In genomic region chr12:74105811-74106513, GRCm38 (mm10) we compare ENCODE assay signal across 23 mouse cellular contexts.
DNase-seq lines count a peak whose midpoint lies in the region; ATAC-seq and TF ChIP-seq lines count a peak whose summit lies in the region.
"Had no signal": no experiment of that assay in that cellular context is flagged by ENCODE, and none has a peak within 500 bp of the region (broad histone marks: within the 10 kb centered on the region; RNA-seq: fewer than 3 reads in every experiment).

No protein-coding gene starts in this region.

- no peak overlapping the region for H3K9ac ChIP-seq in forebrain, embryonic 15.5 days (replicated peaks)
- no peak overlapping the region for H3K9ac ChIP-seq in midbrain, embryonic 13.5 days (replicated peaks)
- no peak overlapping the region for H3K9ac ChIP-seq in midbrain, embryonic 11.5 days (ENCODE audit: low read length)
- H3K9ac ChIP-seq in midbrain, postnatal 0 days (replicated peaks; ENCODE audit: low read length, poor library complexity, severe bottlenecking) = no peak overlapping the region
- H3K9ac ChIP-seq in neural tube, embryonic 15.5 days (replicated peaks) = no peak overlapping the region
- H3K9ac ChIP-seq: embryonic facial prominence, embryonic 12.5 days; heart, embryonic 15.5 days; liver, postnatal 0 days had no signal

- H3K4me2 ChIP-seq in forebrain, embryonic 15.5 days (replicated peaks) = no peak overlapping the region
- no peak overlapping the region for H3K4me2 ChIP-seq in midbrain, embryonic 13.5 days (replicated peaks)
- H3K4me2 ChIP-seq in midbrain, embryonic 11.5 days = no peak overlapping the region
- H3K4me2 ChIP-seq in midbrain, postnatal 0 days (ENCODE audit: low read depth, low read length, poor library complexity, severe bottlenecking) = no peak overlapping the region
- no peak overlapping the region for H3K4me2 ChIP-seq in neural tube, embryonic 15.5 days
- H3K4me2 ChIP-seq: embryonic facial prominence, embryonic 12.5 days; heart, embryonic 15.5 days had no signal

- peak; percentile 31; the same call in 1 of the 2 replicates for ATAC-seq in forebrain, embryonic 15.5 days (replicated peaks)
- no peak for ATAC-seq in midbrain, embryonic 13.5 days
- no peak for ATAC-seq in midbrain, embryonic 11.5 days (ENCODE audit: low FRiP score)
- peak; percentile 41; the same call in 1 of the 2 replicates for ATAC-seq in midbrain, postnatal 0 days (ENCODE audit: low FRiP score)
- ATAC-seq in neural tube, embryonic 15.5 days (ENCODE audit: low FRiP score) = no peak
- ATAC-seq: inflammation-experienced regulatory T-cells, adult 6 months; liver, postnatal 0 days had no signal

- intact Hi-C loops in heart, postnatal 25 days (cut with DNase I) = no loop called here

- no peak for TF ChIP-seq POLR2A in cortical plate, adult 2 months (IDR thresholded peaks at IDR 0.05; ENCODE audit: extremely low read depth, insufficient read depth, low read length)

- peak overlapping the region; percentile 79 for H3K27ac ChIP-seq in forebrain, embryonic 15.5 days (replicated peaks)
- H3K27ac ChIP-seq in forebrain, embryonic 10.5 days = no peak overlapping the region
- H3K27ac ChIP-seq in midbrain, embryonic 13.5 days = peak overlapping the region; percentile 58; the same call in 1 of the 2 replicates
- H3K27ac ChIP-seq in midbrain, embryonic 11.5 days (ENCODE audit: low read depth, low read length) = no peak overlapping the region
- peak overlapping the region; percentile 70; the same call in 1 of the 2 replicates for H3K27ac ChIP-seq in cortical plate, adult 2 months (ENCODE audit: insufficient read depth, low read length)
- peak overlapping the region; percentile 28; the same call in 1 of the 2 replicates for H3K27ac ChIP-seq in midbrain, postnatal 0 days (ENCODE audit: low read depth, low read length)
- H3K27ac ChIP-seq in neural tube, embryonic 15.5 days (replicated peaks) = no peak overlapping the region
- H3K27ac ChIP-seq: embryonic facial prominence, embryonic 12.5 days; heart, adult 2 months; heart, embryonic 15.5 days; limb, embryonic 10.5 days had no signal

- no peak for DNase-seq in forebrain, embryonic 10.5 days (ENCODE audit: extremely low spot score, low spot score)
- no peak for DNase-seq in midbrain, embryonic 11.5 days (ENCODE audit: low spot score, missing footprints)
- peak; percentile 14 for DNase-seq in midbrain, postnatal 0 days (ENCODE audit: low spot score)
- no peak for DNase-seq in heart, postnatal 25 days (ENCODE audit: low spot score)
- DNase-seq: cerebellum, adult 9-11 months; gastrocnemius, postnatal 10 days; heart, adult 2 months; kidney, adult 2 months; kidney, postnatal 10 days; liver, postnatal 0 days; lung, postnatal 14 days; right cerebral cortex, postnatal 14 days; spleen, adult 18-20 months; thymus, postnatal 25 days had no signal

- no peaks in the 10 kb centered on the region for H3K27me3 ChIP-seq in forebrain, embryonic 15.5 days
- no peaks in the 10 kb centered on the region for H3K27me3 ChIP-seq in forebrain, embryonic 10.5 days (ENCODE audit: poor library complexity, severe bottlenecking)
- H3K27me3 ChIP-seq in midbrain, embryonic 13.5 days = no peaks in the 10 kb centered on the region
- H3K27me3 ChIP-seq in midbrain, embryonic 11.5 days (ENCODE audit: control insufficient read depth, insufficient read depth, low read length) = no peaks in the 10 kb centered on the region
- H3K27me3 ChIP-seq in midbrain, postnatal 0 days (ENCODE audit: insufficient read depth, low read length) = no peaks in the 10 kb centered on the region
- no peaks in the 10 kb centered on the region for H3K27me3 ChIP-seq in neural tube, embryonic 15.5 days (replicated peaks)
- H3K27me3 ChIP-seq: embryonic facial prominence, embryonic 12.5 days; heart, embryonic 15.5 days had no signal

- no peak overlapping the region for H3K4me3 ChIP-seq in forebrain, embryonic 15.5 days
- H3K4me3 ChIP-seq in forebrain, embryonic 10.5 days = no peak overlapping the region
- no peak overlapping the region for H3K4me3 ChIP-seq in midbrain, embryonic 13.5 days (replicated peaks)
- no peak overlapping the region for H3K4me3 ChIP-seq in midbrain, embryonic 11.5 days (ENCODE audit: low read depth, low read length)
- H3K4me3 ChIP-seq in cortical plate, adult 2 months (ENCODE audit: insufficient read depth, low read length) = no peak overlapping the region
- H3K4me3 ChIP-seq in midbrain, postnatal 0 days (ENCODE audit: low read depth, low read length) = no peak overlapping the region
- no peak overlapping the region for H3K4me3 ChIP-seq in neural tube, embryonic 15.5 days (replicated peaks)
- H3K4me3 ChIP-seq: embryonic facial prominence, embryonic 12.5 days; erythroblast, embryonic 14.5 days; heart, adult 2 months; heart, embryonic 15.5 days; limb, embryonic 10.5 days had no signal

- H3K4me1 ChIP-seq in forebrain, embryonic 15.5 days = peaks cover 11% of the 10 kb centered on the region
- H3K4me1 ChIP-seq in forebrain, embryonic 10.5 days = peaks cover 5% of the 10 kb centered on the region; the same call in 1 of the 2 replicates
- peaks cover 13% of the 10 kb centered on the region; the same call in 1 of the 2 replicates for H3K4me1 ChIP-seq in midbrain, embryonic 13.5 days (replicated peaks)
- no peaks in the 10 kb centered on the region for H3K4me1 ChIP-seq in midbrain, embryonic 11.5 days (ENCODE audit: control insufficient read depth, insufficient read depth, low read length)
- peaks cover 18% of the 10 kb centered on the region for H3K4me1 ChIP-seq in cortical plate, adult 2 months (ENCODE audit: control insufficient read depth, insufficient read depth, low read length)
- no peaks in the 10 kb centered on the region; the same call in 1 of the 2 replicates for H3K4me1 ChIP-seq in midbrain, postnatal 0 days (ENCODE audit: insufficient read depth, low read length)
- H3K4me1 ChIP-seq in neural tube, embryonic 15.5 days = peaks cover 3% of the 10 kb centered on the region; the same call in 1 of the 2 replicates
- H3K4me1 ChIP-seq: embryonic facial prominence, embryonic 12.5 days; heart, embryonic 15.5 days had no signal

- H3K36me3 ChIP-seq in forebrain, embryonic 15.5 days = no peaks in the 10 kb centered on the region
- no peaks in the 10 kb centered on the region for H3K36me3 ChIP-seq in forebrain, embryonic 10.5 days (replicated peaks)
- H3K36me3 ChIP-seq in midbrain, embryonic 13.5 days = no peaks in the 10 kb centered on the region
- no peaks in the 10 kb centered on the region for H3K36me3 ChIP-seq in midbrain, embryonic 11.5 days (ENCODE audit: control insufficient read depth, insufficient read depth, low read length)
- H3K36me3 ChIP-seq in midbrain, postnatal 0 days (ENCODE audit: insufficient read depth, low read length) = no peaks in the 10 kb centered on the region
- no peaks in the 10 kb centered on the region for H3K36me3 ChIP-seq in neural tube, embryonic 15.5 days
- H3K36me3 ChIP-seq: embryonic facial prominence, embryonic 12.5 days; heart, embryonic 15.5 days; limb, embryonic 10.5 days had no signal

- 69% methylated on average over 6 of the region's 6 CpGs for WGBS in forebrain, embryonic 15.5 days
- WGBS in forebrain, embryonic 10.5 days = 75% methylated on average over 6 of the region's 6 CpGs
- WGBS in midbrain, embryonic 13.5 days = 66% methylated on average over 6 of the region's 6 CpGs
- WGBS in midbrain, embryonic 11.5 days = 77% methylated on average over 6 of the region's 6 CpGs
- WGBS in midbrain, postnatal 0 days = 57% methylated on average over 6 of the region's 6 CpGs
- 65% methylated on average over 6 of the region's 6 CpGs for WGBS in neural tube, embryonic 15.5 days

- no peaks in the 10 kb centered on the region for H3K9me3 ChIP-seq in forebrain, embryonic 15.5 days
- no peaks in the 10 kb centered on the region for H3K9me3 ChIP-seq in forebrain, embryonic 10.5 days
- no peaks in the 10 kb centered on the region for H3K9me3 ChIP-seq in midbrain, embryonic 13.5 days
- no peaks in the 10 kb centered on the region for H3K9me3 ChIP-seq in midbrain, embryonic 11.5 days (ENCODE audit: control insufficient read depth, low read length)
- no peaks in the 10 kb centered on the region for H3K9me3 ChIP-seq in midbrain, postnatal 0 days (ENCODE audit: low read length)
- no peaks in the 10 kb centered on the region for H3K9me3 ChIP-seq in neural tube, embryonic 15.5 days (replicated peaks)
- H3K9me3 ChIP-seq: embryonic facial prominence, embryonic 12.5 days; heart, embryonic 15.5 days; limb, embryonic 10.5 days had no signal

- TF ChIP-seq CTCF in cortical plate, adult 2 months (IDR thresholded peaks at IDR 0.05; ENCODE audit: extremely low read depth, insufficient read depth, low read length) = no peak
- TF ChIP-seq CTCF in midbrain, postnatal 0 days (IDR thresholded peaks at IDR 0.05) = no peak

Comparison
In these comparisons a context has a peak if more than half of its experiments do, and no peak if none do; other contexts are left out.
1. ATAC-seq: peak in forebrain, embryonic 15.5 days (single experiment) and midbrain, postnatal 0 days (single experiment); none in midbrain, embryonic 13.5 days (single experiment), midbrain, embryonic 11.5 days (single experiment) and neural tube, embryonic 15.5 days (single experiment).
2. H3K27ac ChIP-seq: peak in forebrain, embryonic 15.5 days (single experiment), midbrain, embryonic 13.5 days (single experiment), cortical plate, adult 2 months (single experiment) and midbrain, postnatal 0 days (single experiment); none in forebrain, embryonic 10.5 days (single experiment), midbrain, embryonic 11.5 days (single experiment) and neural tube, embryonic 15.5 days (single experiment).